Mouse (Mus musculus) c-Kit-positive CD71-negative TER-119-negative erythroid progenitor cells, embryonic 14.5 days (primary cell): Measurements from ENCODE around the gene Adsl.
A peak's percentile ranks its signal among the peaks of the same experiment; 100 is the strongest.

Experiments
- DNase-seq: peaks from one replicate; pipeline ENCODE4 v3.0.0-alpha.2; 2013; ENCODE audit warnings: low read depth

The Adsl gene

GRCm38 (mm10) chr15:80941468-80942040 lies 6.7 kb upstream of the Adsl start:
- no peak for DNase-seq

- peak; percentile 46 for DNase-seq
These were observed 2.4 kb upstream of the Adsl start for GRCm38 (mm10) chr15:80945851-80946250.

GRCm38 (mm10) chr15:80949431-80949830 lies 1.1 kb downstream of the Adsl start:
- no peak for DNase-seq

GRCm38 (mm10) chr15:80950055-80950454 lies 1.8 kb downstream of the Adsl start:
- no peak for DNase-seq

- no peak for DNase-seq
These were observed 5.7 kb downstream of the Adsl start for GRCm38 (mm10) chr15:80953971-80954370.

- DNase-seq = no peak
These were observed 6.6 kb downstream of the Adsl start for GRCm38 (mm10) chr15:80954861-80955260.

- no peak for DNase-seq
These were observed 7.6 kb downstream of the Adsl start for GRCm38 (mm10) chr15:80955836-80956438.

GRCm38 (mm10) chr15:80969371-80969770 lies 21.1 kb downstream of the Adsl start:
- no peak for DNase-seq

- DNase-seq = no peak
These were observed 26.0 kb downstream of the Adsl start for GRCm38 (mm10) chr15:80974311-80974710.

GRCm38 (mm10) chr15:80975666-80976065 lies 27.4 kb downstream of the Adsl start:
- no peak for DNase-seq

- DNase-seq = peak; percentile 60
These were observed 29.5 kb downstream of the Adsl start, which contains the start of gene Sgsm3 for GRCm38 (mm10) chr15:80977620-80978334. Gene Sgsm3 (plus strand): TSS chr15:80977765.

- DNase-seq = no peak
These were observed 31.3 kb downstream of the Adsl start for GRCm38 (mm10) chr15:80979611-80980010.

GRCm38 (mm10) chr15:80981176-80981575 lies 32.9 kb downstream of the Adsl start:
- DNase-seq = no peak

- no peak for DNase-seq
These were observed 35.0 kb downstream of the Adsl start for GRCm38 (mm10) chr15:80983264-80983663.

GRCm38 (mm10) chr15:80988331-80988730 lies 40.0 kb downstream of the Adsl start:
- no peak for DNase-seq

- no peak for DNase-seq
These were observed 41.4 kb downstream of the Adsl start for GRCm38 (mm10) chr15:80989712-80990111.

GRCm38 (mm10) chr15:80994959-80995358 lies 46.7 kb downstream of the Adsl start:
- DNase-seq = no peak

- no peak for DNase-seq
These were observed 48.0 kb downstream of the Adsl start for GRCm38 (mm10) chr15:80996090-80996835.

GRCm38 (mm10) chr15:80997077-80997476 lies 48.8 kb downstream of the Adsl start:
- DNase-seq = no peak

GRCm38 (mm10) chr15:81000419-81001138 lies 52.3 kb downstream of the Adsl start:
- no peak for DNase-seq

- no peak for DNase-seq
These were observed 57.9 kb downstream of the Adsl start for GRCm38 (mm10) chr15:81006127-81006735.

GRCm38 (mm10) chr15:81007339-81007738 lies 59.0 kb downstream of the Adsl start:
- DNase-seq = no peak
